Mouse (Mus musculus) CH12.LX (cell line): ENCODE measurements around the gene Ctla4. TPM values are rescaled to one million over a fixed set of nuclear protein-coding genes. Genes with fewer than 3 reads are reported as not detected.

ENCODE experiments used
- DNase-seq: peaks from one replicate; pipeline ENCODE4 v3.0.0-alpha.2; 2013; ENCODE audit errors: extremely low read depth
- H3K27ac ChIP-seq: 2 replicates; pipeline ENCODE4 v1.5.1; 2012; ENCODE audit warnings: low read depth, mild to moderate bottlenecking, control low read depth, moderate library complexity; ENCODE audit not compliant: insufficient read depth
- H3K27me3 ChIP-seq: replicated peaks from 2 replicates; pipeline ENCODE3; 2012; ENCODE audit warnings: inconsistent platforms
- H3K36me3 ChIP-seq, 2 experiments: replicated peaks in 1 of 2; 2 replicates each; pipeline versions ENCODE3 to v1.6.1; 2012; ENCODE audit warnings: inconsistent platforms in 1 of 2, low read length in 1 of 2, mild to moderate bottlenecking in 1 of 2, mixed read lengths in 1 of 2, moderate library complexity in 1 of 2; ENCODE audit not compliant: control insufficient read depth in 1 of 2, insufficient read depth in 1 of 2
- H3K4me1 ChIP-seq, 2 experiments: 2 replicates each; pipeline ENCODE4 v1.6.1; 2012; ENCODE audit warnings: inconsistent platforms in 1 of 2, moderate library complexity in 1 of 2; ENCODE audit not compliant: insufficient read depth in 2 of 2, control insufficient read depth in 1 of 2
- H3K4me2 ChIP-seq: 2 replicates; pipeline ENCODE4 v1.6.1; 2012; ENCODE audit warnings: low read depth, mild to moderate bottlenecking, control low read depth; ENCODE audit not compliant: poor library complexity, insufficient read depth, severe bottlenecking
- H3K4me3 ChIP-seq, 3 experiments: fragments of 150-350 bp in 1 of 3; sonication (generic) in 1 of 3; replicated peaks in 1 of 3; 2 replicates each; pipeline versions ENCODE3 to v1.5.1; 2011 to 2012; ENCODE audit warnings: low read depth in 2 of 3, low read length in 2 of 3, mild to moderate bottlenecking in 2 of 3, moderate library complexity in 2 of 3, control low read depth in 1 of 3, improper control_type of control experiment in 1 of 3, inconsistent platforms in 1 of 3, mixed read lengths in 1 of 3; ENCODE audit not compliant: poor library complexity in 1 of 3
- H3K79me2 ChIP-seq: replicated peaks from 2 replicates; pipeline ENCODE4 v1.6.1; 2012; ENCODE audit warnings: mild to moderate bottlenecking, moderate library complexity; ENCODE audit not compliant: control insufficient read depth, poor library complexity, insufficient read depth, severe bottlenecking; ENCODE audit errors: extremely low read depth
- H3K9ac ChIP-seq: 2 replicates; pipeline ENCODE4 v1.6.1; 2012; ENCODE audit warnings: low read depth, mild to moderate bottlenecking, control low read depth, moderate library complexity; ENCODE audit not compliant: insufficient read depth
- H3K9me3 ChIP-seq: replicated peaks from 2 replicates; pipeline ENCODE3; 2012; ENCODE audit warnings: low read length, inconsistent platforms, mixed read lengths
- BHLHE40 ChIP-seq: IDR thresholded peaks from 2 replicates; pipeline ENCODE4 v1.6.1; 2011; ENCODE audit warnings: mild to moderate bottlenecking, low read depth, low read length, improper control_type of control experiment
- CHD1 ChIP-seq: IDR thresholded peaks from 2 replicates; pipeline ENCODE4 v1.6.1; 2012; ENCODE audit warnings: low read depth, low read length, improper control_type of control experiment, inconsistent platforms
- CHD2 ChIP-seq: IDR thresholded peaks from 2 replicates; pipeline ENCODE4 v1.6.1; 2011; ENCODE audit warnings: low read length, improper control_type of control experiment
- CTCF ChIP-seq, 2 experiments: IDR thresholded peaks in 1 of 2; conservative IDR thresholded peaks in 1 of 2; 2 replicates each; pipeline ENCODE4 v1.5.1; 2011 to 2012; ENCODE audit warnings: low read depth in 2 of 2, low read length in 2 of 2, improper control_type of control experiment in 1 of 2, inconsistent platforms in 1 of 2, mild to moderate bottlenecking in 1 of 2, moderate library complexity in 1 of 2
- E2F4 ChIP-seq: IDR thresholded peaks from 2 replicates; pipeline ENCODE4 v1.6.1; 2011; ENCODE audit warnings: low read depth, low read length, improper control_type of control experiment; ENCODE audit not compliant: insufficient replicate concordance
- ELF1 ChIP-seq: IDR thresholded peaks from 2 replicates; pipeline ENCODE4 v1.6.1; 2014; ENCODE audit warnings: low read depth, mild to moderate bottlenecking, inconsistent platforms, low read length, improper control_type of control experiment
- EP300 ChIP-seq: IDR thresholded peaks from 2 replicates; pipeline ENCODE4 v1.6.1; 2011; ENCODE audit warnings: low read length, improper control_type of control experiment
- ETS1 ChIP-seq: conservative IDR thresholded peaks from 2 replicates; pipeline ENCODE4 v1.6.1; 2012; ENCODE audit warnings: low read depth, mild to moderate bottlenecking, inconsistent platforms, low read length, improper control_type of control experiment, moderate library complexity
- GABPA ChIP-seq: IDR thresholded peaks from 2 replicates; pipeline ENCODE4 v1.6.1; 2012; ENCODE audit warnings: low read depth, low read length, improper control_type of control experiment, inconsistent platforms; ENCODE audit not compliant: insufficient replicate concordance
- HCFC1 ChIP-seq: IDR thresholded peaks from 2 replicates; pipeline ENCODE4 v1.6.1; 2012; ENCODE audit warnings: low read depth, mild to moderate bottlenecking, inconsistent platforms, low read length, improper control_type of control experiment
- IRF4 ChIP-seq: IDR thresholded peaks from 2 replicates; pipeline ENCODE4 v1.6.1; 2014; ENCODE audit warnings: low read depth, mild to moderate bottlenecking, inconsistent platforms, low read length, improper control_type of control experiment
- JUN ChIP-seq: IDR thresholded peaks from 2 replicates; pipeline ENCODE4 v1.6.1; 2011; ENCODE audit warnings: low read depth, mild to moderate bottlenecking, low read length, improper control_type of control experiment, moderate library complexity; ENCODE audit not compliant: insufficient read depth
- JUND ChIP-seq: conservative IDR thresholded peaks from 2 replicates; pipeline ENCODE4 v1.6.1; 2011; ENCODE audit warnings: low read depth, low read length, improper control_type of control experiment
- KAT2A ChIP-seq: IDR thresholded peaks from 2 replicates; pipeline ENCODE4 v1.6.1; 2012; ENCODE audit warnings: low read length, improper control_type of control experiment, inconsistent platforms; ENCODE audit not compliant: insufficient replicate concordance
- MAFK ChIP-seq: IDR thresholded peaks from 2 replicates; pipeline ENCODE4 v1.6.1; 2011; ENCODE audit warnings: low read length, improper control_type of control experiment; ENCODE audit not compliant: insufficient replicate concordance
- MAX ChIP-seq: IDR thresholded peaks from 2 replicates; pipeline ENCODE4 v1.6.1; 2011; ENCODE audit warnings: low read length, improper control_type of control experiment
- MAZ ChIP-seq: IDR thresholded peaks from 2 replicates; pipeline ENCODE4 v1.6.1; 2012; ENCODE audit warnings: low read depth, mild to moderate bottlenecking, inconsistent platforms, low read length, improper control_type of control experiment, moderate library complexity
- MEF2A ChIP-seq: IDR thresholded peaks from 2 replicates; pipeline ENCODE4 v1.6.1; 2014; ENCODE audit warnings: low read depth, mild to moderate bottlenecking, inconsistent platforms, low read length, improper control_type of control experiment, borderline replicate concordance
- MXI1 ChIP-seq: IDR thresholded peaks from 2 replicates; pipeline ENCODE4 v1.6.1; 2011; ENCODE audit warnings: mild to moderate bottlenecking, low read depth, low read length, improper control_type of control experiment
- MYC ChIP-seq: IDR thresholded peaks from 2 replicates; pipeline ENCODE4 v1.6.1; 2011; ENCODE audit warnings: low read depth, mild to moderate bottlenecking, improper control_type of control experiment, low read length
- NELFE ChIP-seq: IDR thresholded peaks from 2 replicates; pipeline ENCODE4 v1.6.1; 2011; ENCODE audit warnings: low read depth, low read length, improper control_type of control experiment
- NRF1 ChIP-seq: IDR thresholded peaks from 2 replicates; pipeline ENCODE4 v1.6.1; 2014; ENCODE audit warnings: low read depth, mild to moderate bottlenecking, inconsistent platforms, low read length, improper control_type of control experiment, moderate library complexity
- PAX5 ChIP-seq: IDR thresholded peaks from 2 replicates; pipeline ENCODE4 v1.6.1; 2012; ENCODE audit warnings: low read length, inconsistent platforms, mixed read lengths
- POLR2A ChIP-seq: IDR thresholded peaks from 2 replicates; pipeline ENCODE4 v1.6.1; 2011; ENCODE audit warnings: low read depth, mild to moderate bottlenecking, improper control_type of control experiment, low read length
- POLR2AphosphoS2 ChIP-seq: IDR thresholded peaks from 2 replicates; pipeline ENCODE4 v1.6.1; 2011; ENCODE audit warnings: low read depth, low read length, improper control_type of control experiment
- RAD21 ChIP-seq: IDR thresholded peaks from 2 replicates; pipeline ENCODE4 v1.6.1; 2011; ENCODE audit warnings: low read depth, mild to moderate bottlenecking, low read length, improper control_type of control experiment, moderate library complexity
- RCOR1 ChIP-seq: conservative IDR thresholded peaks from 2 replicates; pipeline ENCODE4 v1.6.1; 2012; ENCODE audit warnings: low read depth, mild to moderate bottlenecking, inconsistent platforms, low read length, improper control_type of control experiment
- SIN3A ChIP-seq: IDR thresholded peaks from 2 replicates; pipeline ENCODE4 v1.6.1; 2012; ENCODE audit warnings: low read length, improper control_type of control experiment, inconsistent platforms
- SMC3 ChIP-seq: IDR thresholded peaks from 2 replicates; pipeline ENCODE4 v1.6.1; 2011; ENCODE audit warnings: low read depth, low read length, improper control_type of control experiment
- TBP ChIP-seq: conservative IDR thresholded peaks from 2 replicates; pipeline ENCODE4 v1.6.1; 2011; ENCODE audit warnings: low read depth, low read length, improper control_type of control experiment
- TCF12 ChIP-seq: IDR thresholded peaks from 2 replicates; pipeline ENCODE4 v1.6.1; 2014; ENCODE audit warnings: low read depth, mild to moderate bottlenecking, inconsistent platforms, low read length, improper control_type of control experiment
- UBTF ChIP-seq: IDR thresholded peaks from 2 replicates; pipeline ENCODE4 v1.6.1; 2012; ENCODE audit warnings: low read depth, mild to moderate bottlenecking, inconsistent platforms, low read length, improper control_type of control experiment, moderate library complexity
- USF1 ChIP-seq: IDR thresholded peaks from 2 replicates; pipeline ENCODE4 v1.6.1; 2014; ENCODE audit warnings: low read depth, mild to moderate bottlenecking, inconsistent platforms, low read length, improper control_type of control experiment
- USF2 ChIP-seq: conservative IDR thresholded peaks from 2 replicates; pipeline ENCODE4 v1.6.1; 2011; ENCODE audit warnings: low read depth, low read length, improper control_type of control experiment
- ZC3H11A ChIP-seq: IDR thresholded peaks from 2 replicates; pipeline ENCODE4 v1.6.1; 2012; ENCODE audit warnings: low read depth, mild to moderate bottlenecking, inconsistent platforms, low read length, improper control_type of control experiment
- ZKSCAN1 ChIP-seq: IDR thresholded peaks from 2 replicates; pipeline ENCODE4 v1.6.1; 2012; ENCODE audit warnings: low read depth, inconsistent platforms, low read length, improper control_type of control experiment, borderline replicate concordance
- ZMIZ1 ChIP-seq: IDR thresholded peaks from 2 replicates; pipeline ENCODE4 v1.6.1; 2012; ENCODE audit warnings: low read depth, mild to moderate bottlenecking, inconsistent platforms, low read length, improper control_type of control experiment
- ZNF384 ChIP-seq: IDR thresholded peaks from 2 replicates; pipeline ENCODE4 v1.6.1; 2012; ENCODE audit warnings: low read depth, low read length, improper control_type of control experiment, inconsistent platforms
- dilution Hi-C: fragments of 300-500 bp; cut with MboI; formaldehyde crosslinking; loops from 2 replicates; pipeline ENCODE4 v1.14.3; 2020; ENCODE audit warnings: low sequenced_read_pairs; ENCODE audit not compliant: extremely low pct_unique_long_range_greater_than_20kb, extremely low pct_ligation_motif_present
- in situ Hi-C: fragments of 300-500 bp; cut with MboI; formaldehyde crosslinking; loops from 3 replicates; pipeline ENCODE4 v1.14.3; 2019; ENCODE audit warnings: low sequenced_read_pairs, low pct_ligation_motif_present, low pct_unique_long_range_greater_than_20kb, mixed read lengths
- polyA plus RNA-seq: library from polyadenylated mRNA; unstranded; fragments of >175 nt; gene quantifications from 2 replicates; pipeline ENCODE4 v1.2.1, GENCODE M21; 2012; ENCODE audit warnings: low read depth; ENCODE audit not compliant: insufficient read length
- total RNA-seq, 2 experiments: library from RNA; depleted of rRNA; stranded (reverse); fragments of 300-350 nt in 1 of 2; fragments of >200 nt in 1 of 2; gene quantifications; 2 replicates each; pipeline ENCODE4 v1.2.3; 2012 to 2014

The Ctla4 gene
- total and polyA plus RNA-seq, 3 experiments, result 11.6 to 54.7 (median 53.7) TPM

GRCm38 (mm10) chr1:60954759-60955158 lies 68.0 kb downstream of the Ctla4 start:
- no peaks in the 10 kb centered on the region for H3K27me3 ChIP-seq
- dilution Hi-C loops (no loop called here), in situ Hi-C loops (loop anchor here (25.0 kb wide), 1 partner anchor 1067 kb away; no protein-coding TSS in a partner anchor)
- TF ChIP-seq MAFK, result no peak
- TF ChIP-seq UBTF, result no peak
- TF ChIP-seq USF1, result no peak
- TF ChIP-seq MAX, result 0 out of 2 replicates have a peak, but pooled peaks have one; percentile 37
- no peak for TF ChIP-seq TCF12
- TF ChIP-seq BHLHE40, result peak; percentile 97
- no peak for TF ChIP-seq E2F4
- TF ChIP-seq MAZ, result no peak
- peak; percentile 86 for TF ChIP-seq ZC3H11A
- no peak; the same call in 1 of the 2 replicates for TF ChIP-seq ETS1
- no peak for TF ChIP-seq GABPA
- TF ChIP-seq TBP, result no peak
- TF ChIP-seq ELF1, result no peak
- TF ChIP-seq HCFC1, result no peak
- no peak for TF ChIP-seq POLR2AphosphoS2
- no peak for TF ChIP-seq MXI1
- TF ChIP-seq JUND, result peak; percentile 43; the same call in 1 of the 2 replicates
- no peak for TF ChIP-seq RCOR1
- peak; percentile 96 for TF ChIP-seq RAD21
- no peak for TF ChIP-seq CHD2
- no peak for TF ChIP-seq MEF2A
- TF ChIP-seq SMC3, result peak; percentile 94
- TF ChIP-seq ZMIZ1, result no peak
- TF ChIP-seq CTCF (conservative IDR thresholded peaks at IDR 0.05 in 1 of 2, IDR thresholded peaks at IDR 0.05 in 1 of 2; ENCODE audit: low read depth in 2 of 2, low read length in 2 of 2), result peak; percentile 77 to 90
- TF ChIP-seq KAT2A, result no peak
- peak; percentile 34; the same call in 1 of the 2 replicates for TF ChIP-seq IRF4
- peak; percentile 43; the same call in 1 of the 2 replicates for TF ChIP-seq EP300
- TF ChIP-seq ZNF384, result peak; percentile 59; the same call in 1 of the 2 replicates
- TF ChIP-seq USF2, result no peak
- TF ChIP-seq SIN3A, result no peak
- no peak for TF ChIP-seq PAX5
- TF ChIP-seq MYC, result peak; percentile 82
- TF ChIP-seq JUN, result no peak
- TF ChIP-seq POLR2A, result no peak
- no peak for TF ChIP-seq NRF1
- TF ChIP-seq NELFE, result no peak
- TF ChIP-seq CHD1, result no peak
- TF ChIP-seq ZKSCAN1, result no peak
- no peaks in the 10 kb centered on the region for H3K79me2 ChIP-seq
- no peak overlapping the region; the same call in 1 of the 2 replicates for H3K4me2 ChIP-seq
- no peaks in the 10 kb centered on the region for H3K9me3 ChIP-seq
- DNase-seq, result peak; percentile 69
- H3K4me3 ChIP-seq, result no peak overlapping the region
- H3K36me3 ChIP-seq, result no peaks in the 10 kb centered on the region
- H3K4me1 ChIP-seq, result peaks cover 0 to 20% of the 10 kb centered on the region in 2 experiments; a peak in 2 of 4 replicates
- H3K27ac ChIP-seq, result no peak overlapping the region
- H3K9ac ChIP-seq, result no peak overlapping the region
